Mouse (Mus musculus) 3134 (cell line): ENCODE measurements around the gene Fam169a.

ENCODE experiments used
- DNase-seq: peaks from one replicate; pipeline ENCODE4 v3.0.0-alpha.2; 2011; ENCODE audit warnings: low spot score; ENCODE audit not compliant: insufficient read length; ENCODE audit errors: extremely low read depth

The Fam169a gene

GRCm38 (mm10) chr13:97176731-97177130, 109.6 kb downstream of the Fam169a start:
- DNase-seq: no peak

GRCm38 (mm10) chr13:97178943-97179342, 111.9 kb downstream of the Fam169a start:
- DNase-seq: no peak

- no peak for DNase-seq
Measured at GRCm38 (mm10) chr13:97180113-97180828, 113.2 kb downstream of the Fam169a start.
